ENCODE assay signal across 21 mouse cellular contexts in genomic region chr15:6454461-6454860, GRCm38 (mm10). TPM values are rescaled to one million over a fixed set of nuclear protein-coding genes. Genes with fewer than 3 reads are reported as not detected.
"Had no signal": no experiment of that assay in that cellular context is flagged by ENCODE, and none has a peak within 500 bp of the region (broad histone marks: within the 10 kb centered on the region; RNA-seq: fewer than 3 reads in every experiment).

No protein-coding gene starts in this region.

- H3K27ac ChIP-seq: neural tube, embryonic 13.5 days; neural tube, embryonic 15.5 days; stomach, embryonic 15.5 days; stomach, postnatal 0 days had no signal

- H3K4me1 ChIP-seq: neural tube, embryonic 13.5 days; neural tube, embryonic 15.5 days; stomach, embryonic 15.5 days had no signal

- H3K9me3 ChIP-seq: neural tube, embryonic 13.5 days; neural tube, embryonic 15.5 days; stomach, embryonic 15.5 days had no signal

- DNase-seq: retina, postnatal 1 day; right cerebral cortex, postnatal 14 days; right cerebral cortex, postnatal 25 days; right cerebral cortex, postnatal 4 days; spleen, adult 18-20 months; thymus, adult 18-20 months; thymus, adult 2 months; thymus, postnatal 14 days; thymus, postnatal 25 days; thymus, postnatal 36 days; thymus, postnatal 4 days had no signal

- H3K27me3 ChIP-seq: neural tube, embryonic 13.5 days; neural tube, embryonic 15.5 days; stomach, embryonic 15.5 days had no signal

- H3K4me2 ChIP-seq: neural tube, embryonic 13.5 days; neural tube, embryonic 15.5 days; stomach, embryonic 15.5 days had no signal

- H3K4me3 ChIP-seq: neural tube, embryonic 13.5 days; neural tube, embryonic 15.5 days; stomach, embryonic 15.5 days had no signal

- H3K36me3 ChIP-seq: neural tube, embryonic 13.5 days; neural tube, embryonic 15.5 days; stomach, embryonic 15.5 days had no signal

- H3K9ac ChIP-seq: neural tube, embryonic 13.5 days; neural tube, embryonic 15.5 days; stomach, embryonic 15.5 days had no signal

RNA-seq across cellular contexts. Expression of gene C9, which starts 9.3 kb away (rescaled TPM):
- polyA plus RNA-seq: neural tube, embryonic 13.5 days; neural tube, embryonic 14.5 days; neural tube, embryonic 15.5 days; small intestine, adult 2 months; spleen, adult 2 months; stomach, embryonic 14.5 days; stomach, postnatal 0 days; testis, adult 2 months; thymus, adult 2 months; thymus, postnatal 0 days had no signal
